Mouse (Mus musculus) forebrain, embryonic 10.5 days (tissue): ENCODE results near the gene Zfp644. TPM values are rescaled to one million over a fixed set of nuclear protein-coding genes. Genes with fewer than 3 reads are reported as not detected.
A peak's percentile ranks its signal among the peaks of the same experiment; 100 is the strongest.

Experiments
- DNase-seq: peaks from one replicate; pipeline ENCODE4 v3.0.0-alpha.2; 2017; ENCODE audit warnings: low spot score; ENCODE audit errors: extremely low spot score
- H3K27ac ChIP-seq: fragments of 300-500 bp; sonication (generic); 2 replicates; pipeline ENCODE4 v1.5.1; 2016; ENCODE audit warnings: mild to moderate bottlenecking
- H3K27me3 ChIP-seq: fragments of 300-500 bp; sonication (generic); 2 replicates; pipeline ENCODE4 v1.6.1; 2016; ENCODE audit warnings: mild to moderate bottlenecking; ENCODE audit not compliant: poor library complexity, severe bottlenecking
- H3K36me3 ChIP-seq: fragments of 300-500 bp; sonication (generic); replicated peaks from 2 replicates; pipeline ENCODE4 v1.6.1; 2016; ENCODE audit warnings: mild to moderate bottlenecking, moderate library complexity
- H3K4me1 ChIP-seq: fragments of 300-500 bp; sonication (generic); 2 replicates; pipeline ENCODE4 v1.6.1; 2016
- H3K4me3 ChIP-seq: fragments of 300-500 bp; sonication (generic); 2 replicates; pipeline ENCODE4 v1.5.1; 2016; ENCODE audit warnings: mild to moderate bottlenecking, moderate library complexity
- H3K9me3 ChIP-seq: fragments of 300-500 bp; sonication (generic); 2 replicates; pipeline ENCODE4 v1.6.1; 2016; ENCODE audit warnings: mild to moderate bottlenecking, moderate library complexity
- WGBS: fragments of 180-500 bp; shearing (Covaris S2); methylation state at CpG from one replicate; pipeline ENCODE4 v1.1.7; 2016; 5-methylcytosine and 5-hydroxymethylcytosine counted together
- polyA plus RNA-seq: library from polyadenylated mRNA; unstranded; fragments of >200 nt; fragmentation: Nextera tagmentation; extraction: Ambion mirVana; gene quantifications from 2 replicates; pipeline ENCODE4 v1.2.1, GENCODE M21; 2016

The Zfp644 gene
- polyA plus RNA-seq, 1 experiment from 2014 or later = 65.9 TPM

- no peak for DNase-seq
- 30% methylated on average over 4 of the region's 4 CpGs for WGBS
- Histone ChIP-seq H3K36me3 (no peaks in the 10 kb centered on the region), H3K9me3 (peaks cover 7% of the 10 kb centered on the region; the same call in 1 of the 2 replicates), H3K27ac (no peak overlapping the region), H3K4me3 (peak overlapping the region; percentile 69), H3K27me3 (peaks cover 95% of the 10 kb centered on the region), H3K4me1 (peaks cover 36% of the 10 kb centered on the region)
These were observed 122.0 kb downstream of the Zfp644 start for GRCm38 (mm10) chr5:106575098-106575497.

GRCm38 (mm10) chr5:106574560-106574946 lies 122.5 kb downstream of the Zfp644 start:
- peaks cover 7% of the 10 kb centered on the region; the same call in 1 of the 2 replicates for H3K9me3 ChIP-seq
- H3K27me3 ChIP-seq = peaks cover 95% of the 10 kb centered on the region
- DNase-seq = peak; percentile 88
- no peaks in the 10 kb centered on the region for H3K36me3 ChIP-seq
- H3K27ac ChIP-seq = peak overlapping the region; percentile 85
- H3K4me3 ChIP-seq = peak overlapping the region; percentile 69
- under 1% methylated on average over 44 of the region's 45 CpGs for WGBS
- peaks cover 36% of the 10 kb centered on the region for H3K4me1 ChIP-seq

- 6% methylated on average over 55 of the region's 55 CpGs for WGBS
- peak overlapping the region; percentile 85 for H3K27ac ChIP-seq
These were observed 123.1 kb downstream of the Zfp644 start for GRCm38 (mm10) chr5:106573742-106574559.

More at GRCm38 (mm10) chr5:106573742-106574559, 123.1 kb downstream of the Zfp644 start:
- peaks cover 7% of the 10 kb centered on the region; the same call in 1 of the 2 replicates for H3K9me3 ChIP-seq
- DNase-seq = no peak
- peaks cover 95% of the 10 kb centered on the region for H3K27me3 ChIP-seq
- H3K36me3 ChIP-seq = no peaks in the 10 kb centered on the region
- peak overlapping the region; percentile 69 for H3K4me3 ChIP-seq
- peaks cover 36% of the 10 kb centered on the region for H3K4me1 ChIP-seq

Other genes with a start within 250 kb of the Zfp644 start
- 1.3 and 2.3 TPM in 2 replicates for gene Barhl2, start 239.1 kb downstream of the Zfp644 start, polyA plus RNA-seq
- gene Gm17304, start 88.2 kb downstream of the Zfp644 start, polyA plus RNA-seq = not detected in 2 replicates
- gene Hfm1, start 229.0 kb upstream of the Zfp644 start, polyA plus RNA-seq = 3.9 and 5.1 TPM in 2 replicates